11 mouse cellular contexts compared by ENCODE assay signal in genomic region chr17:79786691-79787090, GRCm38 (mm10).
DNase-seq lines count a peak whose midpoint lies in the region; ATAC-seq and TF ChIP-seq lines count a peak whose summit lies in the region.
"Had no signal": no experiment of that assay in that cellular context is flagged by ENCODE, and none has a peak within 500 bp of the region (broad histone marks: within the 10 kb centered on the region; RNA-seq: fewer than 3 reads in every experiment).

No protein-coding gene starts in this region.

- no peaks in the 10 kb centered on the region for H3K4me1 ChIP-seq in heart, embryonic 10.5 days
- no peaks in the 10 kb centered on the region for H3K4me1 ChIP-seq in heart, postnatal 0 days (ENCODE audit: control insufficient read depth, insufficient read depth)
- no peaks in the 10 kb centered on the region for H3K4me1 ChIP-seq in lung, postnatal 0 days (ENCODE audit: insufficient read depth, low read depth, low read length)
- no peaks in the 10 kb centered on the region for H3K4me1 ChIP-seq in midbrain, embryonic 15.5 days
- H3K4me1 ChIP-seq: hindbrain, embryonic 10.5 days; stomach, embryonic 15.5 days had no signal

- H3K9me3 ChIP-seq in heart, embryonic 10.5 days: no peaks in the 10 kb centered on the region
- no peaks in the 10 kb centered on the region for H3K9me3 ChIP-seq in heart, postnatal 0 days (replicated peaks; ENCODE audit: control insufficient read depth, low read length)
- H3K9me3 ChIP-seq in lung, postnatal 0 days (ENCODE audit: low read length): no peaks in the 10 kb centered on the region
- no peaks in the 10 kb centered on the region for H3K9me3 ChIP-seq in midbrain, embryonic 15.5 days
- H3K9me3 ChIP-seq: hindbrain, embryonic 10.5 days; stomach, embryonic 15.5 days had no signal

- DNase-seq in heart, adult 18-20 months: peak; percentile 67 to 76
- DNase-seq in heart, embryonic 10.5 days (ENCODE audit: low spot score): no peak
- peak; percentile 6 for DNase-seq in brain, adult 2 months (ENCODE audit: low read depth, low spot score)
- no peak for DNase-seq in heart, postnatal 0 days (ENCODE audit: low spot score)
- DNase-seq in lung, postnatal 0 days (ENCODE audit: low spot score): peak; percentile 64
- DNase-seq in frontal cortex, adult 2 months (ENCODE audit: extremely low spot score in 1 of 2, low spot score in 1 of 2): no peak
- DNase-seq in Muller cell, postnatal 12 days (ENCODE audit: inconsistent ontology term): no peak
- DNase-seq: cerebellum, adult 11-12 months had no signal

- H3K4me2 ChIP-seq in heart, postnatal 0 days (ENCODE audit: low read depth, low read length): no peak overlapping the region
- no peak overlapping the region for H3K4me2 ChIP-seq in lung, postnatal 0 days (replicated peaks; ENCODE audit: low read depth, low read length)
- no peak overlapping the region for H3K4me2 ChIP-seq in midbrain, embryonic 15.5 days
- H3K4me2 ChIP-seq: stomach, embryonic 15.5 days had no signal

- no peak overlapping the region for H3K9ac ChIP-seq in heart, postnatal 0 days (replicated peaks; ENCODE audit: low read depth, low read length)
- H3K9ac ChIP-seq in lung, postnatal 0 days (replicated peaks; ENCODE audit: low read depth): no peak overlapping the region
- no peak overlapping the region for H3K9ac ChIP-seq in midbrain, embryonic 15.5 days
- H3K9ac ChIP-seq: stomach, embryonic 15.5 days had no signal

- no peak for TF ChIP-seq CTCF in heart, postnatal 0 days (IDR thresholded peaks at IDR 0.05; ENCODE audit: low read depth)
- no peak for TF ChIP-seq CTCF in lung, postnatal 0 days (IDR thresholded peaks at IDR 0.05)

- no peaks in the 10 kb centered on the region for H3K27me3 ChIP-seq in heart, embryonic 10.5 days (ENCODE audit: insufficient read depth, poor library complexity, severe bottlenecking)
- no peaks in the 10 kb centered on the region for H3K27me3 ChIP-seq in heart, postnatal 0 days (ENCODE audit: control insufficient read depth, insufficient read depth, low read length)
- H3K27me3 ChIP-seq in lung, postnatal 0 days (replicated peaks; ENCODE audit: insufficient read depth, low read length): no peaks in the 10 kb centered on the region
- H3K27me3 ChIP-seq in midbrain, embryonic 15.5 days (replicated peaks): no peaks in the 10 kb centered on the region
- H3K27me3 ChIP-seq: stomach, embryonic 15.5 days had no signal

- no peaks in the 10 kb centered on the region for H3K36me3 ChIP-seq in heart, embryonic 10.5 days
- no peaks in the 10 kb centered on the region for H3K36me3 ChIP-seq in heart, postnatal 0 days (replicated peaks; ENCODE audit: control insufficient read depth, insufficient read depth, low read length)
- H3K36me3 ChIP-seq in lung, postnatal 0 days (ENCODE audit: insufficient read depth, low read length): no peaks in the 10 kb centered on the region
- no peaks in the 10 kb centered on the region for H3K36me3 ChIP-seq in midbrain, embryonic 15.5 days (replicated peaks)
- H3K36me3 ChIP-seq: hindbrain, embryonic 10.5 days; stomach, embryonic 15.5 days had no signal

- no peak overlapping the region for H3K4me3 ChIP-seq in heart, embryonic 10.5 days
- H3K4me3 ChIP-seq in heart, postnatal 0 days (ENCODE audit: low read depth, low read length): no peak overlapping the region
- H3K4me3 ChIP-seq in lung, postnatal 0 days (ENCODE audit: low read depth, low read length): no peak overlapping the region
- H3K4me3 ChIP-seq in midbrain, embryonic 15.5 days: no peak overlapping the region
- H3K4me3 ChIP-seq: hindbrain, embryonic 10.5 days; stomach, embryonic 15.5 days had no signal

- 72% methylated on average over 5 of the region's 5 CpGs for WGBS in heart, embryonic 10.5 days
- 38% methylated on average over 5 of the region's 5 CpGs for WGBS in heart, postnatal 0 days
- 57% methylated on average over 5 of the region's 5 CpGs for WGBS in lung, postnatal 0 days
- WGBS in midbrain, embryonic 15.5 days: 83% methylated on average over 5 of the region's 5 CpGs

- H3K27ac ChIP-seq in heart, embryonic 10.5 days: no peak overlapping the region
- no peak overlapping the region for H3K27ac ChIP-seq in heart, postnatal 0 days (ENCODE audit: low read depth)
- no peak overlapping the region for H3K27ac ChIP-seq in lung, postnatal 0 days (ENCODE audit: low read length)
- no peak overlapping the region for H3K27ac ChIP-seq in midbrain, embryonic 15.5 days
- H3K27ac ChIP-seq: hindbrain, embryonic 10.5 days; stomach, embryonic 15.5 days had no signal

- ATAC-seq in heart, postnatal 0 days (ENCODE audit: insufficient read depth, low read depth): peak; percentile 41; the same call in 1 of the 2 replicates
- ATAC-seq in lung, postnatal 0 days: peak; percentile 57
- no peak for ATAC-seq in midbrain, embryonic 15.5 days (replicated peaks)

- no peak for TF ChIP-seq EP300 in heart, postnatal 0 days (IDR thresholded peaks at IDR 0.05; ENCODE audit: low read depth)
- no peak for TF ChIP-seq EP300 in lung, postnatal 0 days (IDR thresholded peaks at IDR 0.05)

Comparison
In these comparisons a context has a peak if more than half of its experiments do, and no peak if none do; other contexts are left out.
1. DNase-seq: peak in heart, adult 18-20 months (2 of 2), brain, adult 2 months (single experiment) and lung, postnatal 0 days (single experiment); none in heart, embryonic 10.5 days (single experiment), heart, postnatal 0 days (single experiment), frontal cortex, adult 2 months (0 of 2) and Muller cell, postnatal 12 days (single experiment).